Mouse (Mus musculus): ENCODE measurements around the gene Erc1. TPM values are rescaled to one million over a fixed set of nuclear protein-coding genes. Genes with fewer than 3 reads are reported as not detected.

Gene Erc1
- total RNA-seq, 2 experiments from 2014 or later, result 26.1 to 31.7 TPM

DNA sequence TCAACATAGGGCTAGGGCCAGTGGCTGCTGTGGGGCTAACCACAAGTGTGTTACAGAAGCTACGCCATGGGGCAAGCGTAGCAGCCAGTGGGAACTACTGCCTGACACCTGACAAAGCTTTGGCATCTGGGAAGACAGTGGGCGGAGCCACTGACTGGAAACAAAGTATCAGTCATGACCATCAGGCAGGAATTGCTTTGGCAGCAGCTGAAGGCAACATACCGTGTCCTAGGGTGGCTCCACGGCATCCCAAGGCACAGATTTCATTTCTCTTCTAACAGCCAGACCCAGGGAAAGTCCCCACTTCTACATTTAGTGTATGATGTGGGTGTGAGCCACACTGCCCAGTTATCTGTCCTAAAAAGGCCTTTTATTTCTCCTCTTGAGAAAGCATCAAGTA, 321.5 kb downstream of the Erc1 start:
- DNase-seq (ENCODE audit: low spot score), result no peak

DNA sequence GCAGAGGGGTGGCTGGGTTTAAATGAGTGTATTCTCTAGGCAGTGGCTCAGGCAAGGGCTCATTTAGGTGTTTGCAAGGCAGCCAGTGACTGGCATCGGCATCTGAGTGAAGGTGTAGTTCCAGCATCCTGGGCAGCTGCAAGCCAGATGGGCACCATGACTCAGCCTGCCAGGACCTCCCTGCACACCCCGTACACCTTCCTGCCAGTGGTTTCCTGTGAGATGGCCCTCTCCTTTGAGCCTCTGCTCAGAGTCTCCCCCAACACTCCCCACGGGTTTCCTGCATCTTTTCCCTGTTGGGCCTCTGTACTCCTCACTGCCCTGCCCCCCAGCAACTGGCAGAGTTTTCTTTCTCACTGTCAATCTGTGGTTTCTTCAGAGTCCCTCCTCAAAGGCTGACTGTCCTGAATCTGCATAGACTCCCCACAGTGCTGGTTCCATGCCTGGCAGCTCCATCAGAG, 326.0 kb downstream of the Erc1 start:
- DNase-seq (ENCODE audit: low spot score), result no peak

DNA sequence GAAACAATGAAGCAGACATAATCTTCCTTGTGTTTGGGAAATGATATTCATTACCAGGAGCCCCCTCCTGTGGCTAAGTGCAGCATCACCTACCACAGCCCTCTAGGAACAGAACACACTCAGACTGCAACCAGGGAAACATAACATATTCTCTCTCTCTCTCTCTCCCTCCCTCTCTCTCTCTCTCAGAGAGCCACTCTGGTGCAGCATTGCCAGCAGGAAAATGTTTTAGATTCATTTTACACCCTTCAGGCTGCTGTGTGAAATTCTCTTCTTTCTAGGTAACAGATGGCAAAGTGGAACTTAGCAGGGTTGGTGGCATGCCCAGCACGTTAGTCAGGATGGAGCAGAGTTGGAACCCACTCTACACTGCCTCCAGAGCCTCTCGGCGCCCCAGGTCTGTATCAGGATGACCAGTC, 326.5 kb downstream of the Erc1 start:
- no peak for DNase-seq (ENCODE audit: low spot score)

Other genes with a start within 250 kb of the Erc1 start
- 10 to 100 TPM; 12.4 to 14.7 TPM for gene Rad52, start 54.5 kb upstream of the Erc1 start, total RNA-seq (2021)
- 100 to 1,000 TPM; 301 to 376 TPM for gene Wnk1, start 190.5 kb upstream of the Erc1 start, total RNA-seq (2021)
- not detected for gene Ninj2, start 245.2 kb upstream of the Erc1 start, total RNA-seq (2021)